Mouse (Mus musculus) thymus, adult 2 months (tissue): ENCODE data around the gene Celf2.

Source experiments
- CTCF ChIP-seq: fragments of 200-500 bp; IDR thresholded peaks from 2 replicates; pipeline ENCODE4 v1.5.1; 2012; ENCODE audit warnings: mild to moderate bottlenecking, control low read depth, low read length, moderate library complexity, borderline replicate concordance; ENCODE audit not compliant: control insufficient read depth, poor library complexity, insufficient read depth; ENCODE audit errors: extremely low read depth
- POLR2A ChIP-seq: fragments of 200-500 bp; IDR thresholded peaks from 2 replicates; pipeline ENCODE4 v1.6.1; 2012; ENCODE audit warnings: mild to moderate bottlenecking, low read length, control low read depth, moderate library complexity; ENCODE audit not compliant: control insufficient read depth, poor library complexity, insufficient read depth; ENCODE audit errors: extremely low read depth

- TF ChIP-seq CTCF (no peak), POLR2A (no peak)
These were observed 108.8 kb downstream of the Celf2 start for GRCm38 (mm10) chr2:7400530-7400929.
